Mouse (Mus musculus) cerebellum, adult 2 months (tissue): ENCODE measurements at regions not wholly inside any gene's neighbourhood (a gene's known extent, or its start where the extent isn't known, plus 50 kb on each side); places are given as distances from the start of the nearest gene placed in this dataset.

Experiments
- DNase-seq, 2 experiments: peaks; one replicate each; pipeline ENCODE4 v3.0.0; 2021
- H3K27ac ChIP-seq: fragments of 200-500 bp; 2 replicates; pipeline ENCODE4 v1.5.1; 2012; ENCODE audit warnings: low read length, control low read depth, inconsistent platforms; ENCODE audit not compliant: insufficient read depth
- H3K27me3 ChIP-seq: fragments of 200-500 bp; 2 replicates; pipeline ENCODE4 v1.6.1; 2012; ENCODE audit warnings: inconsistent platforms, mild to moderate bottlenecking, low read length, moderate library complexity; ENCODE audit not compliant: control insufficient read depth, insufficient read depth
- H3K4me1 ChIP-seq: fragments of 200-500 bp; 2 replicates; pipeline ENCODE4 v1.6.1; 2011; ENCODE audit warnings: low read length; ENCODE audit not compliant: control insufficient read depth, insufficient read depth
- H3K4me3 ChIP-seq: fragments of 200-500 bp; replicated peaks from 2 replicates; pipeline ENCODE3; 2011; ENCODE audit warnings: mild to moderate bottlenecking, low read depth, low read length, control low read depth; ENCODE audit not compliant: insufficient read depth
- CTCF ChIP-seq: fragments of 200-500 bp; IDR thresholded peaks from 2 replicates; pipeline ENCODE4 v1.5.1; 2011; ENCODE audit warnings: low read depth, mild to moderate bottlenecking, control low read depth, low read length, moderate library complexity, borderline replicate concordance; ENCODE audit not compliant: insufficient read depth
- POLR2A ChIP-seq: fragments of 200-500 bp; IDR thresholded peaks from 2 replicates; pipeline ENCODE4 v1.6.1; 2011; ENCODE audit warnings: low read length, control low read depth, borderline replicate concordance; ENCODE audit not compliant: insufficient read depth
- WGBS: fragments of 180-500 bp; shearing (Covaris S2); methylation state at CpG from one replicate; pipeline ENCODE4 v1.1.7; 2018; 5-methylcytosine and 5-hydroxymethylcytosine counted together

GRCm38 (mm10) chr1:182690323-182690722, 58.7 kb downstream of the Ccdc185 start:
- Histone ChIP-seq H3K4me3 (no peak overlapping the region), H3K4me1 (no peaks in the 10 kb centered on the region), H3K27me3 (no peaks in the 10 kb centered on the region), H3K27ac (no peak overlapping the region)
- no peak for TF ChIP-seq CTCF
- TF ChIP-seq POLR2A = no peak
- WGBS = 88% methylated on average over 4 of the region's 4 CpGs
- DNase-seq = no peak

- Histone ChIP-seq H3K4me3 (no peak overlapping the region), H3K4me1 (no peaks in the 10 kb centered on the region), H3K27me3 (no peaks in the 10 kb centered on the region), H3K27ac (no peak overlapping the region)
- no peak for DNase-seq
- TF ChIP-seq CTCF (no peak), POLR2A (no peak)
- 51% methylated on average over 6 of the region's 6 CpGs for WGBS
Observed at GRCm38 (mm10) chr1:182689741-182690140, 59.2 kb downstream of the Ccdc185 start.

- 0 out of 2 replicates have a peak, but pooled peaks cover 2% of the 10 kb centered on the region for H3K4me1 ChIP-seq
- no peak overlapping the region for H3K27ac ChIP-seq
- DNase-seq = no peak
- no peak overlapping the region for H3K4me3 ChIP-seq
- 73% methylated on average over 5 of the region's 5 CpGs for WGBS
- H3K27me3 ChIP-seq = no peaks in the 10 kb centered on the region
- TF ChIP-seq POLR2A (no peak), CTCF (no peak)
Observed at GRCm38 (mm10) chr1:182687146-182687545, 61.8 kb downstream of the Ccdc185 start.

GRCm38 (mm10) chr1:182686231-182686630, 62.7 kb downstream of the Ccdc185 start:
- WGBS = 48% methylated on average over 5 of the region's 5 CpGs
- DNase-seq = no peak
- H3K27ac ChIP-seq = no peak overlapping the region

GRCm38 (mm10) chr1:182682591-182683252, 66.3 kb downstream of the Ccdc185 start:
- Histone ChIP-seq H3K27ac (no peak overlapping the region), H3K27me3 (no peaks in the 10 kb centered on the region), H3K4me1 (0 out of 2 replicates have a peak, but pooled peaks cover 2% of the 10 kb centered on the region), H3K4me3 (no peak overlapping the region)
- no peak for TF ChIP-seq CTCF
- no peak for TF ChIP-seq POLR2A
- peak; percentile 55 to 65 for DNase-seq
- WGBS = 4% methylated on average over 14 of the region's 14 CpGs

More at GRCm38 (mm10) chr1:182686231-182686630, 62.7 kb downstream of the Ccdc185 start:
- Histone ChIP-seq H3K4me3 (no peak overlapping the region), H3K4me1 (0 out of 2 replicates have a peak, but pooled peaks cover 2% of the 10 kb centered on the region), H3K27me3 (no peaks in the 10 kb centered on the region)
- TF ChIP-seq CTCF = no peak
- no peak for TF ChIP-seq POLR2A
